Mouse (Mus musculus) cortical plate, adult 2 months (tissue): ENCODE data around the gene Fndc9. TPM values are rescaled to one million over a fixed set of nuclear protein-coding genes. Genes with fewer than 3 reads are reported as not detected.

Source experiments
- H3K27ac ChIP-seq: fragments of 200-500 bp; 2 replicates; pipeline ENCODE4 v1.5.1; 2012; ENCODE audit warnings: low read length, control low read depth, inconsistent platforms; ENCODE audit not compliant: insufficient read depth
- H3K4me1 ChIP-seq: fragments of 200-500 bp; 2 replicates; pipeline ENCODE4 v1.6.1; 2011; ENCODE audit warnings: low read length; ENCODE audit not compliant: control insufficient read depth, insufficient read depth
- H3K4me3 ChIP-seq: fragments of 200-500 bp; 2 replicates; pipeline ENCODE4 v1.5.1; 2011; ENCODE audit warnings: mild to moderate bottlenecking, low read length, control low read depth; ENCODE audit not compliant: insufficient read depth
- CTCF ChIP-seq: fragments of 200-500 bp; IDR thresholded peaks from 2 replicates; pipeline ENCODE4 v1.5.1; 2011; ENCODE audit warnings: mild to moderate bottlenecking, control low read depth, low read length; ENCODE audit not compliant: insufficient read depth; ENCODE audit errors: extremely low read depth
- POLR2A ChIP-seq: fragments of 200-500 bp; IDR thresholded peaks from 2 replicates; pipeline ENCODE4 v1.6.1; 2011; ENCODE audit warnings: mild to moderate bottlenecking, low read length, control low read depth; ENCODE audit not compliant: insufficient read depth; ENCODE audit errors: extremely low read depth
- polyA plus RNA-seq: library from polyadenylated mRNA; depleted of rRNA; stranded (reverse); fragments of >200 nt; gene quantifications from 2 replicates; pipeline ENCODE4 v1.2.3, GENCODE M21; 2012; rRNA removed

The Fndc9 gene
- 0.61 and 0.96 TPM in 2 replicates for polyA plus RNA-seq

- Histone ChIP-seq H3K4me1 (peaks cover 12% of the 10 kb centered on the region), H3K4me3 (0 out of 2 replicates have a peak within 1 kb of the TSS, but pooled peaks have one; percentile 0), H3K27ac (peak within 1 kb of the TSS; percentile 63)
- 0 out of 2 replicates have a peak, but pooled peaks have one; percentile 6 for TF ChIP-seq POLR2A
- no peak for TF ChIP-seq CTCF
Measured at GRCm38 (mm10) chr11:46235334-46235733, at the start of gene Fndc9. Gene Fndc9, plus strand, starts transcription at chr11:46235531.

GRCm38 (mm10) chr11:46188283-46188682 is 47.0 kb upstream of the Fndc9 start:
- H3K4me3 ChIP-seq = no peak overlapping the region

GRCm38 (mm10) chr11:46194175-46194574 is 41.2 kb upstream of the Fndc9 start:
- no peaks in the 10 kb centered on the region for H3K4me1 ChIP-seq
- no peak for TF ChIP-seq POLR2A
- TF ChIP-seq CTCF = no peak
- H3K4me3 ChIP-seq = no peak overlapping the region
- H3K27ac ChIP-seq = no peak overlapping the region

More at GRCm38 (mm10) chr11:46188283-46188682, 47.0 kb upstream of the Fndc9 start:
- no peak for TF ChIP-seq POLR2A
- TF ChIP-seq CTCF = no peak
- no peak overlapping the region for H3K27ac ChIP-seq
- 0 out of 2 replicates have a peak, but pooled peaks cover 2% of the 10 kb centered on the region for H3K4me1 ChIP-seq

GRCm38 (mm10) chr11:46200664-46201063 is 34.7 kb upstream of the Fndc9 start:
- TF ChIP-seq POLR2A (no peak), CTCF (no peak)
- Histone ChIP-seq H3K4me1 (peaks cover 6% of the 10 kb centered on the region), H3K27ac (no peak overlapping the region), H3K4me3 (no peak overlapping the region)

- TF ChIP-seq CTCF (no peak), POLR2A (no peak)
- Histone ChIP-seq H3K4me1 (peaks cover 8% of the 10 kb centered on the region), H3K27ac (peak overlapping the region; percentile 49), H3K4me3 (no peak overlapping the region)
Measured at GRCm38 (mm10) chr11:46201636-46202546, 33.4 kb upstream of the Fndc9 start.

- no peak for TF ChIP-seq POLR2A
- no peak for TF ChIP-seq CTCF
- Histone ChIP-seq H3K27ac (peak overlapping the region; percentile 49), H3K4me3 (no peak overlapping the region), H3K4me1 (peaks cover 8% of the 10 kb centered on the region)
Measured at GRCm38 (mm10) chr11:46202547-46202887, 32.8 kb upstream of the Fndc9 start.

- Histone ChIP-seq H3K4me1 (peaks cover 8% of the 10 kb centered on the region), H3K4me3 (no peak overlapping the region), H3K27ac (no peak overlapping the region)
- no peak for TF ChIP-seq POLR2A
- no peak for TF ChIP-seq CTCF
Measured at GRCm38 (mm10) chr11:46204841-46205240, 30.5 kb upstream of the Fndc9 start.

- TF ChIP-seq POLR2A (no peak), CTCF (no peak)
- no peak overlapping the region for H3K4me3 ChIP-seq
- H3K4me1 ChIP-seq = peaks cover 10% of the 10 kb centered on the region
- no peak overlapping the region for H3K27ac ChIP-seq
Measured at GRCm38 (mm10) chr11:46205639-46206409, 29.5 kb upstream of the Fndc9 start.

GRCm38 (mm10) chr11:46209884-46210283 is 25.4 kb upstream of the Fndc9 start:
- no peak for TF ChIP-seq POLR2A
- no peak for TF ChIP-seq CTCF
- H3K27ac ChIP-seq = peak overlapping the region; percentile 84
- peaks cover 5% of the 10 kb centered on the region for H3K4me1 ChIP-seq
- no peak overlapping the region for H3K4me3 ChIP-seq
